Mouse (Mus musculus) monocyte, adult 5-6 weeks (primary cell): ENCODE results near the gene Dlg2. TPM values are rescaled to one million over a fixed set of nuclear protein-coding genes. Genes with fewer than 3 reads are reported as not detected.

Experiments used
- ATAC-seq: fragments of 153-309, 156-312 bp; replicated peaks from 2 replicates; pipeline ENCODE4 v1.8.0; 2017; ENCODE audit warnings: mild to moderate bottlenecking; ENCODE audit not compliant: low TSS enrichment, insufficient number of reproducible peaks, severe bottlenecking, poor library complexity, low FRiP score
- total RNA-seq: library from RNA; stranded (forward); fragments of 200-1000, 200-491, 200-594 nt; gene quantifications from 3 replicates; pipeline ENCODE4 v1.2.3, GENCODE M21; 2017

Gene Dlg2
- total RNA-seq, 1 experiment from 2014 or later, result 1.7 TPM

DNA sequence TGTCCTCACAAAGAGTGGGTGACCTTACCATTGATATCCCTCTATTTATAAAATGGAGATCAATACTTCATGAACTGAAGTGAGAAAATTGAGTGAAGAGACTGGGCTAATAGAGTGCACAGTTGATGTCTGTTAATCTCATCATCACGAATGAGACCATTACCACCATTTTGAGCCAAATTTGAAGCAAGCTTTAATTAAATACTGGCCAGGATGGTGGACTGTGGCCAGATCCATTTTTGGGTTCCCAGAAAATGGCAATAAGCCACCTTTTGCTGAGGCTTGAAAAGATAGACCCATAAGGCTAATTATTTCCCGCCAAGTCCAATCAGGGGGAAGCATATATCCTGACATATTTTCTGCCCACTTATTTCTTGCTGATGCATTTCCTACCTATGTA, 1421.0 kb downstream of the Dlg2 start:
- ATAC-seq, result no peak

DNA sequence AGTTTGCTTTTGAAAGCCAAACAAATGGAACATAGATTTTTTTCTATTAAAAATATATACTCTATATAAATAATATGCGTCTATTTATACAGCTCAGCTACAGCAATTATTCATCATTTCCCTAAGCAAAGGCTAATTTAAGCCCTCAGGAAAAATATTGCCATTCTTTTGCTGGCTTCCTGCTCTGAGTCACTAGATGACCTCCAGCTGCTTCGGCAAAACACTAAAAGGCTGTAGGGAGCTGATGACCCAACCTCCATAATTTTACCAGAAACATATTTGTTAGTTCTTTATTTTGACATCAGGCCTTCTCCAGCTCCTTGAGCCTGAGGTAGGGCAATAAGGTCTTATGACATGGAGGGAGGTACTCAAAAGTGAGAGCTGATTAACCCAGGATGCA, 1426.0 kb downstream of the Dlg2 start:
- no peak for ATAC-seq

DNA sequence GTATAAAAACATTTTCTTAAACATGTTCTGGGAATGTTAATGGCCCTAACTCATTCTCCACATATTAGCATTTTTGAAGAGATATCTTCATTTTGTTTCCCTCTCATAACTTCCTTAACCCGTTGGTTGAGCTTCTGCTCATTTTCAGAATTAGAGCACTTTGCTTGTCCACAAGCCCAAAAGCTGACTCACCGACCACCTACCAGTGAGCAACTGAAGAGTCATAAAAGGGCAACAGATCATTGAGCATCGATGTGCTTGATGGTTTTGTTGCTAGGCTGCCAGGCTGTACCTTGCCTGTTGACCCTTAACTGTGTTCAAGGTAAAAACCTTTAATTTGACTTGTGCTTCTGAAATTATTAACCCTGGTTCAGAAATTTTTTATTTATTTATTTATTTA, 1440.3 kb downstream of the Dlg2 start:
- no peak for ATAC-seq

DNA sequence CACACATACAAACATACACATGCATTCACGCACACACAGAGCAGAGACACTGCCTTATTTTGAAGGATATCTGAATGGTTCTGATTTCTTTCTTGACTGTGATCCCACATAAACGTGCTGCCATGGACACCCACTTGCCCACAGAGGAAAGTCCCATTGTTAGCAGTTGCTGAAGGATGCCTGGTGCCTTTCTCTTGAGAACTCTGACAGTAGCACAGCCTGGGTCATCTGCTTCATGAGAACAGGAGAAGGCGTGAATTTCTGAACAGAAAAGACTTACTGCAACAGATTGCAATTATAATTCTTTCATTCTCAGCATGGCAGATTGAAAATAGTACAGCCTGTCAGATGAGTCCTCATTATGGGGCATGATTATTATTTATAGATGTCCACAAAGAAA, 1442.6 kb downstream of the Dlg2 start:
- no peak for ATAC-seq

DNA sequence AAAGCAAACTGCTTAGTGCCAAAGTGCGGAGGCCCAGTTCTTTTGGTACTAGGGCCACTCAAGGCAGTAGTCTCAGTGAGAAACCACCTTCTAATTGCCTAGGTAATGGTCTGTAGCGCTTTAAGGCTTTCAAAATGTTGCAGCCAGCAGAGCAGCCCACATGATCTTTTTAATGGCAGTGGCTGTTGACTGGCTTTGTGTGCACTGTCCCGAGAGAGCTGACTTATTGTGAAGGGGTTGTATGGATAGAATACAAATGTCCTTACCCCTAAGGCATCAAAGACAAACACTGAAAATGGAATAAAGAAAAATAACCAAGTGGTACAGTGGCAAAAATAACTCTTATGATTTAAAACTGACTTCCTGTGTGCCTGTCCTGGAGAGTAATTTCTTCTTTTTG, 1443.3 kb downstream of the Dlg2 start:
- no peak for ATAC-seq

DNA sequence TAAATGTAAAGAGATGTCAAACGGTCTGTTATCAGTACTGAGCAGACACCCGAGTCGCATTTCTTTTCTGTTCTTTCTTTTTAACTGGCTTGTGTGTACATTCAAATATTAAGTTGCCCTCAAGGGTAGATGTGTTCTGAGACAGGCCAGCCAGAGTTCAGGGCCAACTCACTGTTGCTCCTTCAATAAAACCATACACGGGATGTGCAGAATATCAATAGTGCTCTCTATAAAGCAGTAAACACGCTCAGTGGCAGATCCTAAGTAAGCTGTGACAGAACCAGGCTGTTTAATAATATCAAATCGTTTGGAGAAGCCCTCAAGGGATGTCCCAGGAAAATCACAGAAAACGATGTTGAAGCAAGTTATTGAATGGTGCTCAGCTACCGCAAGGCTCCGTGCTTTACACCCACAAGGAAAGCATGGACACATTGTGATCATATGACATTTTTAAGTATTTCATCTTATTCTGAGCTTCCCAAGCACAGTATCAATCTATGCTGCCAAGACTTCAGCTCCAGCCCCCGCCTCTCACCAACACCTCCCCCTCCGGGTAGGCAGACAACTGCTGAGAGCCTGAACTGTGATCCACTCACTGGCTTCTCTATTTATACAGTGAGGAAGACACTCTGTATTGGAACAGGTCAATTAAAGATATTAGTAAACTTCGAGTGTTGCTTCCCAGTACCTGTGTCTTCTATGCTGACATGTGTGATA, 1458.6 kb downstream of the Dlg2 start:
- no peak for ATAC-seq

DNA sequence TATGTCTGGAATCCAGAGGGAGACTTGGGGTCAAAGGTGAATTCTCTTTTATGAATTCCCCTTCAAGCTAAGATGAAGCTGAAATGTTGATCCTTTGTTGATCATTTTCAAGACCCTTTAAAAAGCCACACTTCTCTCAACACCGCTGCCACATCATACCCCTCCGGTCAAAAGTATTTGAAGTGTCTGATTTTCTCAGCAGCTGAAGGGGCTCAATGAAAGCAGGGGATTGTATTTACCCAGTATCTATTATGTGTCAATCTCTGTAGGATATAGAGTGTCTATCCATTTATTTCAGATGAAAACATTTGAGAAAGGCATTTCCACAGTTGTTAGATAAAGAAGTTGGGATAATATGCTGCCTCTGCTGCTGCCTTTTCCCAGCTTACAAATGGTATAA, 1459.7 kb downstream of the Dlg2 start:
- no peak for ATAC-seq

DNA sequence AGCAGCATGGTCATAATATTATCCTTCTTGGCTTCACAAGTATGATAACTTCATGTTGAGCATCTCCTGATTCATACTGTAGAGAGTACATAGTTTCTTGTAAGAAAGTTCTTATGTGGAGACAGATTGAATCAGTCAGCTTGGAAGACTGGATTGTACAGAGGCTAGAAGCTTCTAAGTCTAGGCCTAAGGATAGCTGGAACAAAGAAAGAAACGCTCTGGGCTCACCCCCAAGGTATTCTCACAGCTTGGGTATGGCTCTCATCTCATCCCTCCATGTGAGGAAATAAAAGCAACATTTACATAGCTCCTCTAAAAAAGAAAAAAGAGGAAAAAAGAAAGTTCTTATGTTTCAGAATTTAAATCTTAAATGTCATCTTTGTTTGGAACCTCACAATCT, 1466.8 kb downstream of the Dlg2 start:
- no peak for ATAC-seq

DNA sequence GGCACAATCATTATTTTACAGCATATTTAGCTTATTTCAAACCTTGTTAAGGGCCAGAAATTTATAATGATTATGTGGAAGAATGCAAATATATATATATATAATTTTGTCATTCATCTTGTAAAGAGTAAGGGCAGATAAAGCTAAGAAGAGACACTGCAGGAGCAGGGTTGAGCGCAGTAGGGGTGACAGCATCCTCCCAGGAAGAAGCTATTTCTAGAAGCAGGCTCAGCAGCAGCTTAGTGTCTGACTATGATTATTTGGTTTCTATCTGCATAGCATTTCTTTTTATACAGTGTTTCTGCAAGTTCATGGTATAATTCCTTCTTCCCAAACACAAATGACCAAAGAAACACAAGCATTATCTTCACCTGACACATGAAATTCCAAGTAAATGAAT, 1479.1 kb downstream of the Dlg2 start:
- no peak for ATAC-seq

DNA sequence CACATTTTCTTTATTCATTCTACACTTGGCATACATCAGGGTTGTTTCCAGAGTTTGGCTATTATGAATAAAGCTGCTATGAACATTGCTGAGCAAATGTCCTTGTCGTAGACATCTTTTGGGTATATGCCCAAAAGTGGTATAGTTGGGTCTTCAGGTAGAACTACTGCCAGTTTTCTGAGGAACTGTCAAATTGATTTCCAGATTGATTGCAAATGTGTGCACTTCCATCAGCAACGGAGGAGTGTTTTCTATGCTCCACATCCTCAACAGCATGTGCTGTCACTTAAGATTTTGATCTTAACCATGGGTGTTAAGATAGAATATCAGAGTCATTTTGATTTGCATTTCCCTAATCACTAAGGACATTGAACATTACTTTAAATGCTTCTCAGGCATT, 1486.5 kb downstream of the Dlg2 start:
- ATAC-seq, result no peak

DNA sequence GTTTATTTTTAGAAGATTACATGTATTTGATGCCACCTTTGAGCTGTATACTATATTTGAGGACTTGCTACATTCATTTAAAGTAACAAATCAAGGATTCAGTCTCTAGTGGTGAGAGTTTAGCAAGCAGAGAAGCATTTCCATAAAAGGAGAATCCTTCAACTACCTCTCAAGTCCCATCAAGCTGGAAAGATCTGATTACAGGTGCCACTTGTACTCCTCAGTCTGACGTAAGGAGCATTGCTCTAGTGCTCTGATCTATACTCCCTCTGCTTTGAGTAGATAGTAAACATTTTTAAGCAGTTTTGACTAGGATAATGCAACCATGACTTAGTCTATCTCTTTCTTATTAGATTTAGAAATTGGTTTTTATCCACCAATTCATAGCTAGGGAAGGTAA, 1496.5 kb downstream of the Dlg2 start:
- no peak for ATAC-seq

DNA sequence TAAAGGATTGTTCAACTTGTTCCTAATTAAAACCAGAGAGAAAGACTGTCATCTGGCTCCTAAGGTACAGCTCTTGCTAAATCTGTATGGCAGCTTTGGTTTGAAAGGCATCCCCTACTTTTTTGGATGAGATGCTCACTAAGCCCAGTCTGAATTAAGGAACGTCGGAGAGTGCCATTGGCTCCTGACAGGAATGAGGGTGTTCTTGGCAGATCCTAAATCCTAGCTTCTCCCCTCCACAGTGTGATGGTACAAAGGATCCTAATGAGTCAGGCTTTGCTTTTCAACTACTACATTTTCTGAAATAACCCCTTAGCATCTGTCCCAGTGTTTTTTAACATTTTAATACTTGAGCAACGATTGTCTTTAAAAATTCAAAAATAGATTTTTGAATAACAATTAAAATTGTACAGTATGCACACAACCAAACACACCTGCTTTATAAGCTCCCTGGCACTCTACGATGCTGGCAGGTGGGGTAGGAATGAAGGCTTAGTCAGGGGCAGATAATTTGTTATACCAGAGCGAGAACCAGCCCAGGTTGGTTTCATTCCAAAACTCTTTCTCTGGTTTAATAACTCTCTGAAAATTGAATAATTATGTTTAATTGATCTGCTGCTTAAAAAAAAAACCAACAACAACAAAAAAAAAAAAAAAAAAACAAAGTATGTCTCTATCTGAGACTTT, 1527.4 kb downstream of the Dlg2 start:
- ATAC-seq, result no peak

DNA sequence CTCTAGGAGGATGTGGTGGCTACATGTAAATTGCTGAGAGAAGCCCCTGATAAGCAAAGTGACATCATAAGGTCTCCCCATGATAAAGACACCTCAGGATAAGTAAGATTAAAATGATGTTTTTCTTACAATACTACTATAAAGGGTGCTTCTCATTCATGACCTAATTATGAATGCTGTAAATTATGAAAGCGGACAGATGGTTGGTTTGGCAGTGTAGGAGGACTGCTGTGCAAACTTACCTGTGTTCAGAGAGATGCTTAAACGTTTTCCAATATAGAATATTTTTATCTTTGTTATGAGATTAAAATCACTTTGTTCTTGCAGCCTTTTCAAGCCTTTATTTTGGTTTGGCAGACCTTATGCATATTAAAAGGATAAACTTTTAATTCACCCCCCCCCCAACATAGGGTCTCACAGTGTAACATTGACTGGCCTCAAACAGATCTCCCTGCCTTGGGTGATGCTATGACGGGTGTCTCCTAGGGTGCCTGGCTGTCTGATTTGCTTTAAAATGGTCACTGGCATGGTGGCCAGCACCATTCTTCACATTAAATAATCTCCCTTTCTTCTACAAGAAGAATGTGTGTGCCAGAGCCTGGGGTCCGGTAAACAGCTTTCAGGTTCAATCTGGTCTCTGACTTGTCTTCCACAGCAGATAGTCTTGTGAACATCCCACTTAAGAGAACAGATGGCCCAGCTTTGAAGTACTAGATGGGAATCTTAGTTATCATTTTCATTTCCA, 1529.4 kb downstream of the Dlg2 start:
- ATAC-seq, result no peak

DNA sequence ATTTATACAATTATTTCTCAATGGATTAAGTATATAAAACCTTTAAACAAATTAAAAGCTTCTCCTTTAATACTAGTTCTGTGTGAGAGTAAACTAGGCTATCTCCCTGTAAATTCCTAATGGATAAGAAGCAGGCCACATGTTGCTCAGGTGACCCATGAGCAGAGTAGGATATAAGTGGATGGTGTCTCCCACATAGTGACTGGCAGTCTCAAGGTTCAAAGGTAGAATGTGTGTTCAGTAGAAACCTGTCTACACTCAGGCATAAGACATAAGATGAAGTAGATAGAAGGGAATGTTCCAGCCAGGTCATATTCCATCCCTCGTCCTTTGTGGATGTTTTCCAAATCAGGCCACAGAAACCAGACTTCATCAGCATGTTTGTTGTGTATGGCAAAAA, 1532.2 kb downstream of the Dlg2 start:
- ATAC-seq, result no peak

DNA sequence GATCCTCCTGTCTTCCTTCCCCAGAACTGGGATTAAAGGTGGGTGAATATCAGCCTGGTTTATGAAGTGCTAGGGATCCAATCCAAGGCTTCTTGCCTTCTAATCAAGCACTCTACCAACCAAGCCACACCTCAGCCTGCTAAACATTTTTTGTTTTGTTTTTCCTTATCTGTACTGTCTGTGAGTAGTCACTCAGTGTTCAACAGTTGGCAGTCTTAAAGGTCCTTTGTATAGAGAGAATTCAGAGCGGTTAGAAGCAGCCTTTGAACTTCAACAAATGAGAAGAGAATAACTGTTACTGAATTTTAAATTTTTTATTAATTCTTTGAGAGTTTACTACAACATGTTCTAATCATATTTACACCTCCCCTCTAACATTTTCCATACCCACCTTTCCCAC, 1548.5 kb downstream of the Dlg2 start:
- ATAC-seq, result no peak

DNA sequence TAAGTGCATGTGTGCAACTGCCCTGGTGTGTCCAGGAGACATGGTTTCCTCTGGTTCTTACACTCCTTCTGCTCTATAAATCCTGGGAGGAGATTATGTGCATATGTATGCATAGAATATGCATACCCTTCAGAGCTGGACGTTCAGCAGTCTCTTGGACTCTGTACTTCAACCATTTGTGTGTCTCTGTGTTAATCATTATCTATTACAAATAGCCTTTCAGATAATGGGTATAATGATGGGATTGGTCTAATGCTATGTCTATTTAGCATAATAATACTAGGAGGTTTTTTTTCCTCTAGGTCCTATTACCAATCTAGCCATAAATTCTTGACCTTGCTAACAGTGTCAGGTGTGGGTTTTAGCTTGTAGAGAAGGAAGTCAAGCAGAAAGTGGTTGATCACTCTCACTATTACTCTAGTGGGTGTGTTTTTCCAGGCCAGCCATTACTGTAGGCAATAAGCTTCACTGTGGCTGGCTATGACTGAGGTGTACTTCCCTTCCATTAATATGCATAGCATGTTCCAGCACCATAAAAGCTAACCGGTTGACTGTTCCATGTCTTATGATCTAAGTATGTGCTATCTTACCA, 1549.1 kb downstream of the Dlg2 start:
- no peak for ATAC-seq

DNA sequence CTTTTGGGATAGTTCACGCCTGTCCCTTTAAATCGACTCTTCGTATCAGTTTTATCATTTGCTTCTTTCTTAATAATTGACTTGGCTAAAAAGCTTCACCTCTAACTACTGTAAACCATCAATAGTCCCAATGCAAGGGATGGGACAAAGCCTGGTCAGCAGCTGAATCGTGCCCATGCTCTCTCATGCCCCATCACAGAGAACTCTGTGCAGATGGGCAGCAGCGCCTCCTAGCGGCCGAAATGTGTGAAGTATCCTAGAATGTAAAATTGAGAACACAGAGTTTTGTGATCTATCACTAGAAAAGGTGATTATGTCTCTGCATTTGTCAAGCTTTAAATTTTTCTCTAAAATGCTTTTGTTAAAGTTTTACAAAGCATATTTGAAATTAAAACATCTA, 1550.6 kb downstream of the Dlg2 start:
- ATAC-seq, result no peak

DNA sequence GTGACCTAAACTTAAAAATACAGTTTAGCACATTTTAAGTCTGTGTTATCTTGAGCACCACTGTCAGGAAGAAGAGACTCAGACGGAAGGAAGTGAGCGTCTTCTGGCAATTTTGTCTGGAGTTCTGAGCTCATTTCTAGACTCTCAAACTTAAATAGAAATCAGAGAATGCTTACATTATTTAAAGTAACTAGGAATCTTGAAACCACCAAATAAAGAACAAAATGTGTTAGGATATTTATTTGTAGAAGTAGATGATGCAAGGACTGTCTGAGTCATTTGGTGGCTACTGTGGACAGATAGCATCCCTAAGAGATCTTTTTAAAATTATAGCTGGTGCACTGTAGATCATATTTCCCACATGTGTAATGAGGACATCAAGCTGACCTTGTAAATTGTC, 1557.8 kb downstream of the Dlg2 start:
- no peak for ATAC-seq

DNA sequence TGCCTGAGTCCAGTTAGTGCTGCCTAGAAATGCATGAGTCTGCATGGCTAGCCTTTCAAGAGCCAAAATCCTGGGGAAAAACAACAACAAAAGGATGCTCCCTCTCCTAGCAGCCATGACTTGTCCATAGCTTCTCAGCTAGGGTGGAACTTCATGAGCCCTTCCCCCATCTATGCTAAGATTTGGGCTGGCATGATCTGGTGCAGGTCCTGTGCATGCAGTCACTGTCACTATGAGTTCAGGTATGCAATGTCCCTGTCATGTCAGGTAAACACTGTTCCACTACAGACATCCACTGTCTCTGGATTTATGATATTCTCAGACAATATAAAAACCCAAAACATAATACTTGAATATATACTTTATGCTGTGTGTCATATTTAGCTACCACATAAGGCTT, 1563.7 kb downstream of the Dlg2 start:
- ATAC-seq, result no peak
